Mouse (Mus musculus) heart, adult 2 months (tissue): ENCODE results near the gene Col26a1.

Experiments used
- EP300 ChIP-seq: fragments of 200-500 bp; IDR thresholded peaks from 2 replicates; pipeline ENCODE4 v1.6.1; 2011; ENCODE audit warnings: low read depth, low read length, control low read depth; ENCODE audit not compliant: insufficient read depth
- POLR2A ChIP-seq: fragments of 200-500 bp; IDR thresholded peaks from 2 replicates; pipeline ENCODE4 v1.6.1; 2011; ENCODE audit warnings: mild to moderate bottlenecking, low read depth, low read length, control low read depth; ENCODE audit not compliant: insufficient read depth

DNA sequence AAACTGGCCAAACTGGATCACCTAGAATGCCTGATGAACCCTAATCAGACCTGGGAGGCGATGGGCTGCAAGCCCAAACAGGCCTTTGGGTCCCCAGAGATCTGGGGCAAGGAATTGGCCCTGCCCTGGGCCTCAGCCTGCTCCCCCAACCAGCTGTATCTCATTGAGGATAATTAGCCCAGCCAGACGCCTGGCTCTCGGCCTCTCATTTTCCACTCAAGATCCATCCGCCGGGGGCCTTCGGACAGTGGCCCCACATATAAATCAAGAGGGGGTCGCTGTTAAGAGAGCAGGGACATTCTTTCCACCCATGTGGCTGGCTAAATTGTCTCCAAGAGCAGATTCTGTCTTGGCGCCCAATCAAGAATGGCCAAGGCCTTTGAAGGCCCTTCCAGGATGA lies 178.9 kb downstream of the Col26a1 start:
- TF ChIP-seq EP300 (no peak), POLR2A (no peak)
